In genomic region chr5:91074026-91074425, GRCm38 (mm10) we compare ENCODE assay signal across 9 mouse cellular contexts. TPM values are rescaled to one million over a fixed set of nuclear protein-coding genes. Genes with fewer than 3 reads are reported as not detected.
DNase-seq lines count a peak whose midpoint lies in the region; ATAC-seq and TF ChIP-seq lines count a peak whose summit lies in the region.
"Had no signal": no experiment of that assay in that cellular context is flagged by ENCODE, and none has a peak within 500 bp of the region (broad histone marks: within the 10 kb centered on the region; RNA-seq: fewer than 3 reads in every experiment).

No protein-coding gene starts in this region.

- peaks cover 7% of the 10 kb centered on the region; the same call in 1 of the 2 replicates for H3K27me3 ChIP-seq in forebrain, postnatal 0 days (ENCODE audit: insufficient read depth, low read length)
- H3K27me3 ChIP-seq in intestine, postnatal 0 days (replicated peaks; ENCODE audit: control insufficient read depth, insufficient read depth, low read length), result no peaks in the 10 kb centered on the region; the same call in 1 of the 2 replicates
- H3K27me3 ChIP-seq in midbrain, postnatal 0 days (ENCODE audit: insufficient read depth, low read length), result peaks cover 8% of the 10 kb centered on the region; the same call in 1 of the 2 replicates

- H3K9me3 ChIP-seq in forebrain, postnatal 0 days (ENCODE audit: low read length), result no peaks in the 10 kb centered on the region
- no peaks in the 10 kb centered on the region for H3K9me3 ChIP-seq in intestine, postnatal 0 days (ENCODE audit: control insufficient read depth)
- H3K9me3 ChIP-seq in midbrain, postnatal 0 days (ENCODE audit: low read length), result no peaks in the 10 kb centered on the region

- no peak overlapping the region for H3K27ac ChIP-seq in forebrain, postnatal 0 days (ENCODE audit: low read depth, low read length)
- H3K27ac ChIP-seq in intestine, postnatal 0 days (ENCODE audit: low read depth, low read length), result no peak overlapping the region
- no peak overlapping the region for H3K27ac ChIP-seq in midbrain, postnatal 0 days (ENCODE audit: low read depth, low read length)
- no peak overlapping the region for H3K27ac ChIP-seq in layer of hippocampus, adult 2 months

- no peak overlapping the region for H3K9ac ChIP-seq in forebrain, postnatal 0 days
- H3K9ac ChIP-seq in intestine, postnatal 0 days (ENCODE audit: low read depth, low read length), result peak overlapping the region; percentile 8; the same call in 1 of the 2 replicates
- no peak overlapping the region for H3K9ac ChIP-seq in midbrain, postnatal 0 days (replicated peaks; ENCODE audit: low read length, poor library complexity, severe bottlenecking)

- no peaks in the 10 kb centered on the region for H3K4me1 ChIP-seq in forebrain, postnatal 0 days (ENCODE audit: insufficient read depth)
- H3K4me1 ChIP-seq in intestine, postnatal 0 days (replicated peaks; ENCODE audit: control insufficient read depth, insufficient read depth, low read length), result no peaks in the 10 kb centered on the region
- peaks cover 7% of the 10 kb centered on the region; the same call in 1 of the 2 replicates for H3K4me1 ChIP-seq in midbrain, postnatal 0 days (ENCODE audit: insufficient read depth, low read length)

- 40% methylated on average over 8 of the region's 8 CpGs for WGBS in forebrain, postnatal 0 days
- 36% methylated on average over 8 of the region's 8 CpGs for WGBS in intestine, postnatal 0 days
- WGBS in midbrain, postnatal 0 days, result 46% methylated on average over 8 of the region's 8 CpGs

- no peaks in the 10 kb centered on the region for H3K36me3 ChIP-seq in forebrain, postnatal 0 days (ENCODE audit: insufficient read depth)
- no peaks in the 10 kb centered on the region for H3K36me3 ChIP-seq in intestine, postnatal 0 days (ENCODE audit: control insufficient read depth, insufficient read depth)
- no peaks in the 10 kb centered on the region for H3K36me3 ChIP-seq in midbrain, postnatal 0 days (ENCODE audit: insufficient read depth, low read length)

- intact Hi-C loops in heart, postnatal 25 days (cut with DNase I), result no loop called here

- DNase-seq in heart, adult 11 months, result peak; percentile 90
- no peak for DNase-seq in heart, postnatal 25 days (ENCODE audit: low spot score)
- no peak for DNase-seq in forebrain, postnatal 0 days
- DNase-seq in midbrain, postnatal 0 days (ENCODE audit: low spot score), result no peak
- DNase-seq in layer of hippocampus, adult 9-11 months, result no peak
- no peak for DNase-seq in layer of hippocampus, adult 2 months (ENCODE audit: low spot score in 2 of 2)
- no peak for DNase-seq in embryo, embryonic 11 days

- H3K4me3 ChIP-seq in forebrain, postnatal 0 days (ENCODE audit: low read depth, low read length), result peak overlapping the region; percentile 24; the same call in 1 of the 2 replicates
- peak overlapping the region; percentile 32 for H3K4me3 ChIP-seq in intestine, postnatal 0 days (ENCODE audit: low read depth, low read length)
- peak overlapping the region; percentile 29 for H3K4me3 ChIP-seq in midbrain, postnatal 0 days (ENCODE audit: low read depth, low read length)
- H3K4me3 ChIP-seq in layer of hippocampus, adult 2 months, result no peak overlapping the region

- no peak for ATAC-seq in forebrain, postnatal 0 days
- no peak for ATAC-seq in intestine, postnatal 0 days
- ATAC-seq in midbrain, postnatal 0 days (ENCODE audit: low FRiP score), result no peak

- no peak for TF ChIP-seq CTCF in forebrain, postnatal 0 days (IDR thresholded peaks at IDR 0.05; ENCODE audit: low read depth)
- no peak for TF ChIP-seq CTCF in intestine, postnatal 0 days (IDR thresholded peaks at IDR 0.05; ENCODE audit: low read depth)
- TF ChIP-seq CTCF in midbrain, postnatal 0 days (IDR thresholded peaks at IDR 0.05), result no peak
- no peak for TF ChIP-seq CTCF in layer of hippocampus, adult 2 months (conservative IDR thresholded peaks at IDR 0.05)

- peak overlapping the region; percentile 49 for H3K4me2 ChIP-seq in forebrain, postnatal 0 days (ENCODE audit: low read depth)
- peak overlapping the region; percentile 66 for H3K4me2 ChIP-seq in intestine, postnatal 0 days (replicated peaks; ENCODE audit: low read depth)
- H3K4me2 ChIP-seq in midbrain, postnatal 0 days (ENCODE audit: low read depth, low read length, poor library complexity, severe bottlenecking), result peak overlapping the region; percentile 51

RNA-seq across cellular contexts. Expression of gene Ereg, which starts 0.4 kb away (rescaled TPM):
- total RNA-seq in heart, postnatal 25 days (2021), result under 1 TPM in 1 of 2 experiments, not detected in 1; 0.06 TPM
- 0.10 TPM in 1 of 2 replicates, not detected in the other for total RNA-seq in forebrain, postnatal 0 days (2014; rRNA removed)
- not detected in 2 replicates for polyA plus RNA-seq in forebrain, postnatal 0 days (2015; fragmentation: Nextera tagmentation; extraction: Ambion mirVana)
- 1.4 and 2.0 TPM in 2 replicates for polyA plus RNA-seq in intestine, postnatal 0 days (2015; fragmentation: Nextera tagmentation; extraction: Ambion mirVana)
- not detected in 2 replicates for total RNA-seq in midbrain, postnatal 0 days (2014; rRNA removed)
- polyA plus RNA-seq in midbrain, postnatal 0 days (2015; fragmentation: Nextera tagmentation; extraction: Ambion mirVana), result not detected in 2 replicates
- total RNA-seq in layer of hippocampus, adult 2 months (2021), result not detected
- polyA plus RNA-seq: spleen, adult 2 months had no signal

RNA-seq across cellular contexts. Expression of gene Epgn, which starts 46.8 kb away (rescaled TPM):
- under 1 TPM; 0.36 to 0.44 TPM for total RNA-seq in heart, postnatal 25 days (2021)
- 0.46 and 0.52 TPM in 2 replicates for total RNA-seq in forebrain, postnatal 0 days (2014; rRNA removed)
- 0.08 TPM in 2 replicates for polyA plus RNA-seq in forebrain, postnatal 0 days (2015; fragmentation: Nextera tagmentation; extraction: Ambion mirVana)
- 0.12 TPM in 1 of 2 replicates, not detected in the other for polyA plus RNA-seq in intestine, postnatal 0 days (2015; fragmentation: Nextera tagmentation; extraction: Ambion mirVana)
- 0.16 TPM in 1 of 2 replicates, not detected in the other for total RNA-seq in midbrain, postnatal 0 days (2014; rRNA removed)
- polyA plus RNA-seq in midbrain, postnatal 0 days (2015; fragmentation: Nextera tagmentation; extraction: Ambion mirVana), result not detected in 2 replicates
- under 1 TPM; 0.20 to 0.27 TPM for total RNA-seq in layer of hippocampus, adult 2 months (2021)
- polyA plus RNA-seq: spleen, adult 2 months had no signal
